Mouse (Mus musculus) CH12.LX (cell line): Measurements from ENCODE around the gene Gtsf1l.

ENCODE experiments used
- BHLHE40 ChIP-seq: IDR thresholded peaks from 2 replicates; pipeline ENCODE4 v1.6.1; 2011; ENCODE audit warnings: mild to moderate bottlenecking, low read depth, low read length, improper control_type of control experiment
- CTCF ChIP-seq, 2 experiments: IDR thresholded peaks in 1 of 2; conservative IDR thresholded peaks in 1 of 2; 2 replicates each; pipeline ENCODE4 v1.5.1; 2011 to 2012; ENCODE audit warnings: low read depth in 2 of 2, low read length in 2 of 2, improper control_type of control experiment in 1 of 2, inconsistent platforms in 1 of 2, mild to moderate bottlenecking in 1 of 2, moderate library complexity in 1 of 2

- no peak for TF ChIP-seq BHLHE40
- no peak for TF ChIP-seq CTCF (conservative IDR thresholded peaks at IDR 0.05 in 1 of 2, IDR thresholded peaks at IDR 0.05 in 1 of 2; ENCODE audit: low read depth in 2 of 2, low read length in 2 of 2)
Measured at GRCm38 (mm10) chr2:163051691-163052090, 36.0 kb downstream of the Gtsf1l start.
